In genomic region chr5:104112511-104112910, GRCm38 (mm10) we compare ENCODE assay signal across 11 mouse cellular contexts. TPM values are rescaled to one million over a fixed set of nuclear protein-coding genes. Genes with fewer than 3 reads are reported as not detected.
DNase-seq lines count a peak whose midpoint lies in the region; ATAC-seq lines count a peak whose summit lies in the region.
"Had no signal": no experiment of that assay in that cellular context is flagged by ENCODE, and none has a peak within 500 bp of the region (broad histone marks: within the 10 kb centered on the region; RNA-seq: fewer than 3 reads in every experiment).

No protein-coding gene starts in this region.

- peaks cover 63% of the 10 kb centered on the region for H3K4me1 ChIP-seq in kidney, embryonic 16.5 days (ENCODE audit: insufficient read depth, low read length)
- peaks cover 69% of the 10 kb centered on the region for H3K4me1 ChIP-seq in forebrain, embryonic 10.5 days
- peaks cover 77% of the 10 kb centered on the region for H3K4me1 ChIP-seq in hindbrain, embryonic 15.5 days (replicated peaks)
- peaks cover 70% of the 10 kb centered on the region for H3K4me1 ChIP-seq in neural tube, embryonic 12.5 days

- no peaks in the 10 kb centered on the region for H3K36me3 ChIP-seq in kidney, embryonic 16.5 days (ENCODE audit: insufficient read depth, low read length)
- no peaks in the 10 kb centered on the region for H3K36me3 ChIP-seq in forebrain, embryonic 10.5 days (replicated peaks)
- no peaks in the 10 kb centered on the region for H3K36me3 ChIP-seq in hindbrain, embryonic 15.5 days
- H3K36me3 ChIP-seq in neural tube, embryonic 12.5 days: no peaks in the 10 kb centered on the region
- H3K36me3 ChIP-seq: G1E had no signal

- H3K27me3 ChIP-seq in kidney, embryonic 16.5 days (ENCODE audit: insufficient read depth, low read length): no peaks in the 10 kb centered on the region
- H3K27me3 ChIP-seq in forebrain, embryonic 10.5 days (ENCODE audit: poor library complexity, severe bottlenecking): no peaks in the 10 kb centered on the region
- H3K27me3 ChIP-seq in hindbrain, embryonic 15.5 days: no peaks in the 10 kb centered on the region
- H3K27me3 ChIP-seq in neural tube, embryonic 12.5 days (replicated peaks): no peaks in the 10 kb centered on the region

- no peak for ATAC-seq in kidney, embryonic 16.5 days (ENCODE audit: low FRiP score, low TSS enrichment)
- ATAC-seq in hindbrain, embryonic 15.5 days (ENCODE audit: low FRiP score, low read depth): no peak
- ATAC-seq in neural tube, embryonic 12.5 days (ENCODE audit: low FRiP score, low read depth): no peak

- H3K4me3 ChIP-seq in kidney, embryonic 16.5 days (ENCODE audit: low read length): peak overlapping the region; percentile 37
- H3K4me3 ChIP-seq in forebrain, embryonic 10.5 days: no peak overlapping the region
- peak overlapping the region; percentile 34 for H3K4me3 ChIP-seq in hindbrain, embryonic 15.5 days
- H3K4me3 ChIP-seq in neural tube, embryonic 12.5 days: 0 out of 2 replicates have a peak overlapping the region, but pooled peaks have one; percentile 7

- H3K9me3 ChIP-seq in kidney, embryonic 16.5 days (ENCODE audit: low read length): no peaks in the 10 kb centered on the region
- H3K9me3 ChIP-seq in forebrain, embryonic 10.5 days: no peaks in the 10 kb centered on the region
- no peaks in the 10 kb centered on the region for H3K9me3 ChIP-seq in hindbrain, embryonic 15.5 days
- no peaks in the 10 kb centered on the region for H3K9me3 ChIP-seq in neural tube, embryonic 12.5 days

- peak overlapping the region; percentile 61 for H3K9ac ChIP-seq in kidney, embryonic 16.5 days (replicated peaks; ENCODE audit: low read length)
- peak overlapping the region; percentile 49 for H3K9ac ChIP-seq in hindbrain, embryonic 15.5 days
- peak overlapping the region; percentile 45; the same call in 1 of the 2 replicates for H3K9ac ChIP-seq in neural tube, embryonic 12.5 days

- WGBS in kidney, embryonic 16.5 days: 9% methylated on average over 5 of the region's 5 CpGs
- 33% methylated on average over 5 of the region's 5 CpGs for WGBS in forebrain, embryonic 10.5 days
- 17% methylated on average over 5 of the region's 5 CpGs for WGBS in hindbrain, embryonic 15.5 days
- WGBS in neural tube, embryonic 12.5 days: 2% methylated on average over 5 of the region's 5 CpGs

- H3K27ac ChIP-seq in kidney, embryonic 16.5 days (ENCODE audit: low read length): peak overlapping the region; percentile 86
- peak overlapping the region; percentile 84 for H3K27ac ChIP-seq in forebrain, embryonic 10.5 days
- H3K27ac ChIP-seq in hindbrain, embryonic 15.5 days (replicated peaks): peak overlapping the region; percentile 85
- H3K27ac ChIP-seq in neural tube, embryonic 12.5 days: peak overlapping the region; percentile 58; the same call in 1 of the 2 replicates

- H3K4me2 ChIP-seq in kidney, embryonic 16.5 days (replicated peaks; ENCODE audit: low read depth, low read length): peak overlapping the region; percentile 52
- H3K4me2 ChIP-seq in hindbrain, embryonic 15.5 days: peak overlapping the region; percentile 52
- peak overlapping the region; percentile 54 for H3K4me2 ChIP-seq in neural tube, embryonic 12.5 days (replicated peaks)

- no peak for DNase-seq in kidney, adult 9 months
- DNase-seq in forebrain, embryonic 10.5 days (ENCODE audit: extremely low spot score, low spot score): no peak
- DNase-seq in thymus, postnatal 14 days: no peak
- no peak for DNase-seq in natural killer cell, adult 2 months (ENCODE audit: low spot score in 2 of 2)
- no peak for DNase-seq in cerebellum, postnatal 25 days
- DNase-seq: spleen, adult 18-20 months had no signal

RNA-seq across cellular contexts. Expression of gene Sparcl1, which starts 1.0 kb away (rescaled TPM):
- 56.7 and 79.2 TPM in 2 replicates for polyA plus RNA-seq in kidney, embryonic 16.5 days (2015; fragmentation: Nextera tagmentation; extraction: Ambion mirVana)
- 13.3 and 13.4 TPM in 2 replicates for polyA plus RNA-seq in forebrain, embryonic 10.5 days (2016; fragmentation: Nextera tagmentation; extraction: Ambion mirVana)
- 349 and 369 TPM in 2 replicates for polyA plus RNA-seq in hindbrain, embryonic 15.5 days (2015; fragmentation: Nextera tagmentation; extraction: Ambion mirVana)
- 88.0 and 95.9 TPM in 2 replicates for polyA plus RNA-seq in neural tube, embryonic 12.5 days (2016; fragmentation: Nextera tagmentation; extraction: Ambion mirVana)
- polyA plus RNA-seq: G1E had no signal

RNA-seq across cellular contexts. Expression of gene Gm17660, which starts 35.1 kb away (rescaled TPM):
- not detected in 2 replicates for polyA plus RNA-seq in kidney, embryonic 16.5 days (2015; fragmentation: Nextera tagmentation; extraction: Ambion mirVana)
- 0.31 TPM in 1 of 2 replicates, not detected in the other for polyA plus RNA-seq in forebrain, embryonic 10.5 days (2016; fragmentation: Nextera tagmentation; extraction: Ambion mirVana)
- polyA plus RNA-seq in hindbrain, embryonic 15.5 days (2015; fragmentation: Nextera tagmentation; extraction: Ambion mirVana): 0.59 TPM in 1 of 2 replicates, not detected in the other
- polyA plus RNA-seq in neural tube, embryonic 12.5 days (2016; fragmentation: Nextera tagmentation; extraction: Ambion mirVana): not detected in 2 replicates
- polyA plus RNA-seq: G1E; gonadal fat pad, adult 2 months had no signal

RNA-seq across cellular contexts. Expression of gene Dspp, which starts 58.0 kb away (rescaled TPM):
- not detected in 2 replicates for polyA plus RNA-seq in kidney, embryonic 16.5 days (2015; fragmentation: Nextera tagmentation; extraction: Ambion mirVana)
- not detected in 2 replicates for polyA plus RNA-seq in forebrain, embryonic 10.5 days (2016; fragmentation: Nextera tagmentation; extraction: Ambion mirVana)
- not detected in 2 replicates for polyA plus RNA-seq in hindbrain, embryonic 15.5 days (2015; fragmentation: Nextera tagmentation; extraction: Ambion mirVana)
- polyA plus RNA-seq in neural tube, embryonic 12.5 days (2016; fragmentation: Nextera tagmentation; extraction: Ambion mirVana): not detected in 2 replicates
- polyA plus RNA-seq: G1E; gonadal fat pad, adult 2 months had no signal
